Mouse (Mus musculus) midbrain, postnatal 0 days (tissue): ENCODE measurements around the gene Slc27a2. TPM values are rescaled to one million over a fixed set of nuclear protein-coding genes. Genes with fewer than 3 reads are reported as not detected.

Source experiments
- ATAC-seq: fragments of 200-750 bp; cut with Nextera tagmentation; 2 replicates; pipeline ENCODE4 v1.8.0; 2017; ENCODE audit warnings: moderate number of reproducible peaks, mild to moderate bottlenecking, moderate TSS enrichment, moderate library complexity; ENCODE audit not compliant: low FRiP score
- DNase-seq: peaks from one replicate; pipeline ENCODE4 v3.0.0-alpha.2; 2015; ENCODE audit warnings: low spot score
- H3K27ac ChIP-seq: fragments of 300-500 bp; sonication (generic); 2 replicates; pipeline ENCODE4 v1.5.1; 2014; ENCODE audit warnings: low read depth, mild to moderate bottlenecking, low read length, mixed read lengths
- H3K27me3 ChIP-seq: fragments of 300-500 bp; sonication (generic); 2 replicates; pipeline ENCODE4 v1.6.1; 2014; ENCODE audit warnings: low read length, control low read depth, mixed read lengths; ENCODE audit not compliant: insufficient read depth
- H3K36me3 ChIP-seq: fragments of 300-500 bp; sonication (generic); 2 replicates; pipeline ENCODE4 v1.6.1; 2014; ENCODE audit warnings: low read length, control low read depth, mixed read lengths; ENCODE audit not compliant: insufficient read depth
- H3K4me1 ChIP-seq: fragments of 300-500 bp; sonication (generic); 2 replicates; pipeline ENCODE4 v1.6.1; 2014; ENCODE audit warnings: mild to moderate bottlenecking, control low read depth, antibody characterized with exemption, low read length, mixed read lengths; ENCODE audit not compliant: insufficient read depth
- H3K4me2 ChIP-seq: fragments of 300-500 bp; sonication (generic); 2 replicates; pipeline ENCODE4 v1.6.1; 2014; ENCODE audit warnings: low read depth, mild to moderate bottlenecking, low read length, mixed read lengths; ENCODE audit not compliant: poor library complexity, severe bottlenecking
- H3K4me3 ChIP-seq: fragments of 300-500 bp; sonication (generic); 2 replicates; pipeline ENCODE4 v1.5.1; 2014; ENCODE audit warnings: low read depth, mild to moderate bottlenecking, low read length, moderate library complexity
- H3K9ac ChIP-seq: fragments of 300-500 bp; sonication (generic); replicated peaks from 2 replicates; pipeline ENCODE4 v1.6.1; 2014; ENCODE audit warnings: mild to moderate bottlenecking, low read length, moderate library complexity, mixed read lengths; ENCODE audit not compliant: poor library complexity, severe bottlenecking
- H3K9me3 ChIP-seq: fragments of 300-500 bp; sonication (generic); 2 replicates; pipeline ENCODE4 v1.6.1; 2016; ENCODE audit warnings: low read length, control low read depth
- CTCF ChIP-seq: IDR thresholded peaks from 2 replicates; pipeline ENCODE4 v1.5.1; 2016; ENCODE audit warnings: antibody characterized with exemption, mild to moderate bottlenecking
- WGBS: fragments of 180-500 bp; shearing (Covaris S2); extraction: QIAGEN DNeasy Blood & Tissue Kit; methylation state at CpG from one replicate; pipeline ENCODE4 v1.1.7; 2014; 5-methylcytosine and 5-hydroxymethylcytosine counted together
- polyA plus RNA-seq: library from polyadenylated mRNA; unstranded; fragments of >200 nt; fragmentation: Nextera tagmentation; extraction: Ambion mirVana; gene quantifications from 2 replicates; pipeline ENCODE4 v1.2.1, GENCODE M21; 2015
- total RNA-seq: library from RNA; depleted of rRNA; stranded (reverse); fragments of >200 nt; gene quantifications from 2 replicates; pipeline ENCODE4 v1.2.3, GENCODE M21; 2014

Slc27a2 gene
- total and polyA plus RNA-seq, 2 experiments from 2014 or later = 10.7 to 10.9 TPM

- H3K4me3 ChIP-seq = no peak overlapping the region
- no peaks in the 10 kb centered on the region; the same call in 1 of the 2 replicates for H3K4me1 ChIP-seq
- peaks cover 3% of the 10 kb centered on the region; the same call in 1 of the 2 replicates for H3K27me3 ChIP-seq
- H3K36me3 ChIP-seq = no peaks in the 10 kb centered on the region
- no peak overlapping the region for H3K9ac ChIP-seq
- no peak overlapping the region for H3K27ac ChIP-seq
- no peak overlapping the region for H3K4me2 ChIP-seq
- DNase-seq = no peak
- 90% methylated on average over 7 of the region's 7 CpGs for WGBS
- H3K9me3 ChIP-seq = no peaks in the 10 kb centered on the region
- ATAC-seq = no peak
- TF ChIP-seq CTCF = no peak
Measured at GRCm38 (mm10) chr2:126549681-126550080, 2.5 kb upstream of the Slc27a2 start.

- ATAC-seq = no peak
- no peaks in the 10 kb centered on the region; the same call in 1 of the 2 replicates for H3K4me1 ChIP-seq
- WGBS = 75% methylated on average over 8 of the region's 8 CpGs
Measured at GRCm38 (mm10) chr2:126551244-126551890, 840 bp upstream of the Slc27a2 start.

GRCm38 (mm10) chr2:126551896-126552295, 311 bp upstream of the Slc27a2 start:
- 24% methylated on average over 5 of the region's 5 CpGs for WGBS
- ATAC-seq (no peak), DNase-seq (no peak)
- H3K4me3 ChIP-seq = peak overlapping the region; percentile 64; the same call in 1 of the 2 replicates
- no peaks in the 10 kb centered on the region; the same call in 1 of the 2 replicates for H3K4me1 ChIP-seq
- H3K36me3 ChIP-seq = no peaks in the 10 kb centered on the region
- H3K27me3 ChIP-seq = peaks cover 3% of the 10 kb centered on the region; the same call in 1 of the 2 replicates
- TF ChIP-seq CTCF = no peak
- no peaks in the 10 kb centered on the region for H3K9me3 ChIP-seq
- no peak overlapping the region for H3K27ac ChIP-seq
- H3K4me2 ChIP-seq = peak overlapping the region; percentile 95
- H3K9ac ChIP-seq = no peak overlapping the region

More at GRCm38 (mm10) chr2:126551244-126551890, 840 bp upstream of the Slc27a2 start:
- H3K4me2 ChIP-seq = no peak overlapping the region
- H3K27me3 ChIP-seq = peaks cover 3% of the 10 kb centered on the region; the same call in 1 of the 2 replicates
- DNase-seq = no peak
- no peak overlapping the region for H3K4me3 ChIP-seq
- no peak overlapping the region for H3K9ac ChIP-seq
- no peak for TF ChIP-seq CTCF
- H3K9me3 ChIP-seq = no peaks in the 10 kb centered on the region
- H3K27ac ChIP-seq = no peak overlapping the region
- no peaks in the 10 kb centered on the region for H3K36me3 ChIP-seq

GRCm38 (mm10) chr2:126553291-126553639, 1.1 kb downstream of the Slc27a2 start:
- H3K9me3 ChIP-seq = no peaks in the 10 kb centered on the region
- H3K4me2 ChIP-seq = peak overlapping the region; percentile 95
- peak overlapping the region; percentile 70 for H3K9ac ChIP-seq
- DNase-seq (no peak), ATAC-seq (peak; percentile 76)
- no peak for TF ChIP-seq CTCF
- H3K4me3 ChIP-seq = peak overlapping the region; percentile 64
- no peaks in the 10 kb centered on the region; the same call in 1 of the 2 replicates for H3K4me1 ChIP-seq
- WGBS = 1% methylated on average over 26 of the region's 26 CpGs
- peaks cover 3% of the 10 kb centered on the region; the same call in 1 of the 2 replicates for H3K27me3 ChIP-seq
- H3K36me3 ChIP-seq = no peaks in the 10 kb centered on the region
- peak overlapping the region; percentile 51; the same call in 1 of the 2 replicates for H3K27ac ChIP-seq

- no peak overlapping the region for H3K4me2 ChIP-seq
- no peaks in the 10 kb centered on the region; the same call in 1 of the 2 replicates for H3K4me1 ChIP-seq
- H3K9me3 ChIP-seq = no peaks in the 10 kb centered on the region
- DNase-seq (no peak), ATAC-seq (no peak)
- peaks cover 3% of the 10 kb centered on the region; the same call in 1 of the 2 replicates for H3K27me3 ChIP-seq
- no peak overlapping the region for H3K4me3 ChIP-seq
- H3K36me3 ChIP-seq = no peaks in the 10 kb centered on the region
- H3K27ac ChIP-seq = no peak overlapping the region
- 87% methylated on average over 5 of the region's 5 CpGs for WGBS
- TF ChIP-seq CTCF = no peak
- H3K9ac ChIP-seq = no peak overlapping the region
Measured at GRCm38 (mm10) chr2:126555533-126555932, 3.3 kb downstream of the Slc27a2 start.

GRCm38 (mm10) chr2:126560094-126560493, 7.9 kb downstream of the Slc27a2 start:
- DNase-seq (no peak), ATAC-seq (no peak)
- no peak for TF ChIP-seq CTCF
- Histone ChIP-seq H3K27ac (no peak overlapping the region), H3K27me3 (no peaks in the 10 kb centered on the region), H3K9me3 (no peaks in the 10 kb centered on the region), H3K9ac (no peak overlapping the region), H3K4me2 (no peak overlapping the region), H3K4me1 (no peaks in the 10 kb centered on the region), H3K36me3 (peaks cover 7% of the 10 kb centered on the region; the same call in 1 of the 2 replicates), H3K4me3 (no peak overlapping the region)
- 97% methylated on average over 1 of the region's 1 CpGs for WGBS
